Mouse (Mus musculus) ES-Bruce4 (cell line): Measurements from ENCODE around the gene Prr13. TPM values are rescaled to one million over a fixed set of nuclear protein-coding genes. Genes with fewer than 3 reads are reported as not detected.

Experiments
- H3K27ac ChIP-seq: 2 replicates; pipeline ENCODE4 v1.5.1; 2012; ENCODE audit warnings: low read length, inconsistent platforms; ENCODE audit not compliant: insufficient read depth
- H3K27me3 ChIP-seq: 2 replicates; pipeline ENCODE4 v1.6.1; 2012; ENCODE audit warnings: mild to moderate bottlenecking, low read length, inconsistent platforms; ENCODE audit not compliant: control insufficient read depth, poor library complexity, insufficient read depth, severe bottlenecking
- H3K36me3 ChIP-seq: 2 replicates; pipeline ENCODE4 v1.6.1; 2012; ENCODE audit warnings: inconsistent platforms, mild to moderate bottlenecking, low read length, moderate library complexity; ENCODE audit not compliant: control insufficient read depth, poor library complexity, insufficient read depth, severe bottlenecking
- H3K4me1 ChIP-seq: one replicate; pipeline ENCODE4 v1.8.1; 2011; ENCODE audit warnings: low read length; ENCODE audit not compliant: control insufficient read depth, insufficient read depth
- H3K4me3 ChIP-seq: 2 replicates; pipeline ENCODE4 v1.5.1; 2011; ENCODE audit warnings: low read depth, mild to moderate bottlenecking, low read length
- H3K9ac ChIP-seq: 2 replicates; pipeline ENCODE4 v1.6.1; 2012; ENCODE audit warnings: low read depth, mild to moderate bottlenecking, inconsistent platforms; ENCODE audit not compliant: poor library complexity, severe bottlenecking
- H3K9me3 ChIP-seq: replicated peaks from 2 replicates; pipeline ENCODE4 v1.6.1; 2012; ENCODE audit warnings: mild to moderate bottlenecking, low read length, inconsistent platforms; ENCODE audit not compliant: control insufficient read depth, poor library complexity, insufficient read depth, severe bottlenecking
- CTCF ChIP-seq: IDR thresholded peaks from one replicate; pipeline ENCODE4 v1.8.1; 2011; ENCODE audit warnings: low read depth, low read length
- EP300 ChIP-seq: IDR thresholded peaks from 2 replicates; pipeline ENCODE4 v1.6.1; 2011; ENCODE audit warnings: low read depth, low read length; ENCODE audit not compliant: insufficient read depth
- POLR2A ChIP-seq: IDR thresholded peaks from one replicate; pipeline ENCODE4 v1.8.1; 2011; ENCODE audit warnings: low read length; ENCODE audit not compliant: insufficient read depth
- polyA plus RNA-seq: library from polyadenylated mRNA; stranded (reverse); fragments of >200 nt; gene quantifications from 2 replicates; pipeline ENCODE4 v1.2.4, GENCODE M21; 2011; ENCODE audit warnings: low read depth; ENCODE audit not compliant: missing spikeins, insufficient read depth, insufficient read length

The Prr13 gene
- polyA plus RNA-seq, 1 experiment = 49.7 TPM

DNA sequence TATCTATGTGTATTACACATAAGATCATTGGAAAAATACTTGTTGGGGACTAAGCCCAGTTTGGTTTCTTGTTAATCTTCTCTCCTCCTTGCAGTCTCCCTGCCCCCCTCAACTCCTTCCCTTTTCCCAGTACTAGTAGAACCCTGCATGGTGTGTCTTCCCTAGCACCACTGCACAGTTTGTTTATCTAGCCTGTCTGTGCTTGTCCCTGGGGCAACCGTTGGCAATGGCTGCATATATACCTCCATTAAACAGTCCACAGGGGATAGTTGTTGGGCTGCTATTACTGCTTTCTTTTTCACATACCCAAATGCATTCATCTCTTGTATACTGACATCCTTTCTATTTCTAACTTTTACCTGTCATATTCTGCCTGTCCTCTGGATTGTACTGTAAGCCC lies 28.8 kb downstream of the Prr13 start:
- H3K9me3 ChIP-seq = no peaks in the 10 kb centered on the region
- no peaks in the 10 kb centered on the region for H3K27me3 ChIP-seq
- H3K27ac ChIP-seq = no peak overlapping the region
- TF ChIP-seq EP300 (no peak), POLR2A (no peak), CTCF (no peak)
- H3K4me3 ChIP-seq = no peak overlapping the region
- peaks cover 89% of the 10 kb centered on the region for H3K36me3 ChIP-seq
- no peaks in the 10 kb centered on the region for H3K4me1 ChIP-seq
- H3K9ac ChIP-seq = no peak overlapping the region

DNA sequence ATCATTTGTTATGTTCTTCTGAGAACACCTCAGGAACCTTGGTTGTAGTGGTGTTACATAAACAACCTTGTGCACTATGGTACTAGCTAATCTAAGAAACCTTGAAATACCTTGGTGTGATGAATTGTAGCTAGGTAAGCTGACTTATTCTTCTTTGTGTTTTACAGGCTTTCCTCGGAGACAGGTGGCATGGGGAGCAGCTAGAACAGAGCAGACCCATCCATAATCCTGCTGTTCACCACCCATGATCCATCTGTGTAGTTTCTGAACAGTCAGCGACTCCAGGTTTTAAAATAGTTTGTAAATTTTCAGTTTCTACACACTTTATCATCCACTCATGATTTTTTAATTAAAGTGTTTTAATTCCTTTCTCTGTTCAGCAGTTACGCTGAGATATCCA lies 39.5 kb downstream of the Prr13 start:
- Histone ChIP-seq H3K9me3 (no peaks in the 10 kb centered on the region), H3K9ac (no peak overlapping the region), H3K4me3 (no peak overlapping the region), H3K27ac (no peak overlapping the region), H3K4me1 (no peaks in the 10 kb centered on the region), H3K27me3 (no peaks in the 10 kb centered on the region), H3K36me3 (peaks cover 96% of the 10 kb centered on the region)
- no peak for TF ChIP-seq POLR2A
- TF ChIP-seq EP300 = no peak
- TF ChIP-seq CTCF = no peak

DNA sequence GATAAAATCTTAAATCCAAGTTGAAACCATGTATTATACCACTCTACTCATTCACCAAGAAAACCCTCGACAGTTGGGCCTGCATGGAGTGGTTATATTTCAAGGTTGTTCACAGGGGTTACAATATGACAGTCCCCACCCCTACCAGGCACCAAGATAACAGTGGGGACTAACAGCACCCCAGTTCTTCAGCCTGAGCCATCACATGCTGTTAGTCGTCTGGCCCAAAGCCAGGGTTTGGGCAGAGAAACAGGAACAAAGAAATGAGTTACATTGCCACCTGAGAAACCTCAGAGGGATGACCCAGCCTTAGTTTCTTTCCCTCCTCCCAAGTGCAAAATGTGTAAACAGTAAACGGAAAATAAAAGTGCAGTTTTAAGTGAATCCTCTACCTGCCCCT lies 40.5 kb downstream of the Prr13 start:
- H3K27ac ChIP-seq = no peak overlapping the region
- peaks cover 96% of the 10 kb centered on the region for H3K36me3 ChIP-seq
- no peaks in the 10 kb centered on the region for H3K27me3 ChIP-seq
- no peak overlapping the region for H3K4me3 ChIP-seq
- no peaks in the 10 kb centered on the region for H3K9me3 ChIP-seq
- TF ChIP-seq EP300 (no peak), CTCF (no peak), POLR2A (no peak)
- no peak overlapping the region for H3K9ac ChIP-seq
- H3K4me1 ChIP-seq = no peaks in the 10 kb centered on the region

DNA sequence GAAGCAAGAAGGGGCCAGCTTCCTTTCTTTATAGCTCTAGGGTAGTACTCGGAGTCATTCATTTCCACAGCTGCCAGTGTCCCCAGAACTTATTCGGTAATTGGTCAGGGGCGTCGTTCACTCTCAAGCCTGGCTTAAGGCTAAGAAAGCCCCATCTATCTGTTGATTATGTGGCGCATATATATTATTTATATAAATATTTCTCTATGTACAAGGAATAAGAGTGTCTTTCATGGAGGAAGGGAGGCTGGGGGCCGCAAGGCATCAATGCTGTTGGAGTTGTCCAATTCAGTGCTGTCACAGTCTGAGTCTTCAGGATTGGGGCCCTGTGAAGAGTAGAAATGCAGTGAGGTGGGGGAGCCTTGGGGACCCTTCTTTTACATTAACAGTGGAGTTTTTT lies 41.0 kb downstream of the Prr13 start:
- Histone ChIP-seq H3K9ac (no peak overlapping the region), H3K4me1 (no peaks in the 10 kb centered on the region), H3K9me3 (no peaks in the 10 kb centered on the region), H3K4me3 (no peak overlapping the region), H3K27me3 (no peaks in the 10 kb centered on the region), H3K27ac (no peak overlapping the region), H3K36me3 (peaks cover 93% of the 10 kb centered on the region)
- TF ChIP-seq EP300 = no peak
- TF ChIP-seq CTCF = no peak
- no peak for TF ChIP-seq POLR2A

- H3K9ac ChIP-seq = no peak overlapping the region
- peaks cover 86% of the 10 kb centered on the region for H3K36me3 ChIP-seq
- H3K4me3 ChIP-seq = no peak overlapping the region
- TF ChIP-seq EP300 = no peak
- H3K27ac ChIP-seq = no peak overlapping the region
- peaks cover 2% of the 10 kb centered on the region for H3K4me1 ChIP-seq
- no peaks in the 10 kb centered on the region for H3K9me3 ChIP-seq
- H3K27me3 ChIP-seq = no peaks in the 10 kb centered on the region
Measured at GRCm38 (mm10) chr15:102500479-102500878, 41.7 kb downstream of the Prr13 start.

DNA sequence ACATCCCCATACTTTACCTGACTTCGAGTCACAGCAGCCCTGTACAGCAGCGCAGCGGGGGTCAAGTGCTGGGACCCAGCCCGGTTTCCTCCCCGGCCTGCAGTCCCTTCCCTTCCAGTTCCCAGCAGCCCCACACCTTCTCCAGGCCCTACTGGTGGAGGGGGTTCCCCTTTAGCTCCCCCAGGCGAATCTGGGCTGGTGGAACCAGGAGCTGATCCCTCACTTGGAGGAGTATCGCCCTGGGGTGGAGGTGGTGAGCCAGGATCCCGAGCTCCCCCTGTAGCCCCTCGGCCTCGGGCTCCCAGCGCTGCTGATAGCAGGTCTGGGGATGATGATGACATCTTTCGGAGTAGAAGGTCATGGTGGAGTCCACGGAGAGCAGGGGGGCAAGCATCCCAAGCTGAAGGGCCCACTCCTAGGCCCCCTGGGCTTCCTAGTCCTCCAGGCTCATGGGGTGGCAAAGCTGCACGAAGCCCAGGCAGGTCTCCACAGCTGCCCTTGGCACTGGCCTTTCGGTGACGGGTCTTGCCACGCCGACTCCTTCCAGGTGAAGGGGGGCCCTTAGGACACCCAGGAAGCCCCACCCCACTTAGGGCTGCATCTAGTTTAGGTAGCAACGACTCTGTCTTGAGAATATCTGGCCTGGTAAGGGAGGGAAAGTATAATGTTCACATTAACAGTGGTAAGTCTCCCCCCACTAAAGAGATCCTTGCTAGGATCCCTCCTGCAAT lies 42.4 kb downstream of the Prr13 start:
- Histone ChIP-seq H3K9me3 (no peaks in the 10 kb centered on the region), H3K9ac (no peak overlapping the region), H3K27me3 (no peaks in the 10 kb centered on the region), H3K27ac (peak overlapping the region; percentile 37; the same call in 1 of the 2 replicates), H3K4me1 (peaks cover 2% of the 10 kb centered on the region), H3K4me3 (no peak overlapping the region), H3K36me3 (peaks cover 80% of the 10 kb centered on the region)
- TF ChIP-seq CTCF (no peak), POLR2A (no peak), EP300 (no peak)
